Mouse (Mus musculus) thymus, adult 18-20 months (tissue): ENCODE data around the gene Ccdc7a.
A peak's percentile ranks its signal among the peaks of the same experiment; 100 is the strongest.

ENCODE experiments used
- DNase-seq, 2 experiments: peaks; one replicate each; pipeline ENCODE4 v3.0.0; 2022; ENCODE audit warnings: mixed read lengths in 2 of 2

Ccdc7a gene

GRCm38 (mm10) chr8:128685507-128686428 is 379.5 kb downstream of the Ccdc7a start, which contains the start of gene Itgb1:
Gene Itgb1, plus strand, starts transcription at chr8:128685654.
- DNase-seq, result peak; percentile 82 to 84

GRCm38 (mm10) chr8:128684609-128685506 is 380.5 kb downstream of the Ccdc7a start:
- no peak for DNase-seq
